Mouse (Mus musculus): ENCODE measurements around the gene Sdccag8.

Gene Sdccag8

GRCm38 (mm10) chr1:176985691-176986090 lies 171.2 kb downstream of the Sdccag8 start:
- no peak for DNase-seq (ENCODE audit: low spot score)

GRCm38 (mm10) chr1:176986275-176986674 lies 171.8 kb downstream of the Sdccag8 start:
- no peak for DNase-seq (ENCODE audit: low spot score)

GRCm38 (mm10) chr1:176986990-176987740 lies 172.7 kb downstream of the Sdccag8 start:
- DNase-seq (ENCODE audit: low spot score) = no peak

- no peak for DNase-seq (ENCODE audit: low spot score)
Observed at GRCm38 (mm10) chr1:176991473-176991872, 177.0 kb downstream of the Sdccag8 start.

GRCm38 (mm10) chr1:176992517-176992916 lies 178.1 kb downstream of the Sdccag8 start:
- no peak for DNase-seq (ENCODE audit: low spot score)

- no peak for DNase-seq (ENCODE audit: low spot score)
Observed at GRCm38 (mm10) chr1:176993141-176994010, 178.9 kb downstream of the Sdccag8 start.

GRCm38 (mm10) chr1:176994087-176994486 lies 179.6 kb downstream of the Sdccag8 start:
- no peak for DNase-seq (ENCODE audit: low spot score)

GRCm38 (mm10) chr1:176994707-176995418 lies 180.4 kb downstream of the Sdccag8 start:
- DNase-seq (ENCODE audit: low spot score) = no peak

- DNase-seq (ENCODE audit: low spot score) = no peak
Observed at GRCm38 (mm10) chr1:176995419-176995775, 180.9 kb downstream of the Sdccag8 start.

- no peak for DNase-seq (ENCODE audit: low spot score)
Observed at GRCm38 (mm10) chr1:176996166-176996565, 181.7 kb downstream of the Sdccag8 start.

- DNase-seq (ENCODE audit: low spot score) = peak; percentile 39
Observed at GRCm38 (mm10) chr1:176996630-176997201, 182.3 kb downstream of the Sdccag8 start.

GRCm38 (mm10) chr1:176997254-176997653 lies 182.8 kb downstream of the Sdccag8 start:
- DNase-seq (ENCODE audit: low spot score) = no peak

- no peak for DNase-seq (ENCODE audit: low spot score)
Observed at GRCm38 (mm10) chr1:176997711-176998689, 183.5 kb downstream of the Sdccag8 start.

- DNase-seq (ENCODE audit: low spot score) = no peak
Observed at GRCm38 (mm10) chr1:176999011-176999410, 184.6 kb downstream of the Sdccag8 start.

- DNase-seq (ENCODE audit: low spot score) = no peak
Observed at GRCm38 (mm10) chr1:177002951-177003350, 188.5 kb downstream of the Sdccag8 start.

- no peak for DNase-seq (ENCODE audit: low spot score)
Observed at GRCm38 (mm10) chr1:177004041-177004741, 189.7 kb downstream of the Sdccag8 start.

GRCm38 (mm10) chr1:177007405-177007804 lies 192.9 kb downstream of the Sdccag8 start:
- no peak for DNase-seq (ENCODE audit: low spot score)

GRCm38 (mm10) chr1:177008777-177009176 lies 194.3 kb downstream of the Sdccag8 start:
- DNase-seq (ENCODE audit: low spot score) = no peak

GRCm38 (mm10) chr1:177010041-177010440 lies 195.6 kb downstream of the Sdccag8 start:
- DNase-seq (ENCODE audit: low spot score) = no peak

- DNase-seq (ENCODE audit: low spot score) = no peak
Observed at GRCm38 (mm10) chr1:177010607-177011302, 196.3 kb downstream of the Sdccag8 start.
